Mouse (Mus musculus): Measurements from ENCODE around the gene Chm.
"Not testable (repeated sequence)": the region's sequence is repeated elsewhere in the genome, so short reads cannot be mapped to it uniquely, and the experiment has no call there.

Chm gene

DNA sequence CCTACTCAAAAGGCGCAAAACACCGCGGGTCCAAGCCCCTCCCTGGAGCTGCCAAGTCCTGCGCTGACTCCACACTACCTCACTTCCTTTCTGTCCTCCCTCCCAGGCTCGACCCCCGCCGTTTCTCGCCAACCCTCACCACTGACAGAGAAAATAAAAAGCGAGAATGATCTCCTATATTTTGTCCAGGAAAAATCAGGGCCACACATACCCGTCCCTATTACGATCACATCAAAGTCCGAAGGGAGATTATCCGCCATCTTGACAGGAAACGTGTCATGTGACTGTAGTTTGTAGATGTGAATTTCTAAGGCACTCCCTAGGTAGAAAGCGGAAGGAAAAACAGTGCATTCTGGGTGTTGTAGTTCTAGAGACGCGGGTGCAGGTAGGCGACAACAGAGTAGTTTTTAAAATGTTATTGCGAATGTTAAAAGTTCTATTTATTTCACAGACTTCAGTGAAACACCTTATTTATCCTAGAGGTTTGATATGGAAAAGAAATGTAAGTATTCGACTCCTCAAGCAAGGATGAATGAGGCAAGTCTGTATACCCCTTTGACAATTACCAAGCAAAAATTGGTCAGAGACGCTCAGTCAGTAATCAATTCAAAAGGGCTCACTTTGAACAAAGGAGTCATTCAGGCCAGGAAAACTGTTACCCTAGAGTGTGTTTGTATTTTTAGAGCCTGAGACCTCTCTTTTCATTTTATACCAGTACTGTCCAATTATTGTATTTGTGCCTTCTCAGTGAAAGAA, at the start of gene Chm:
Chm (minus strand) TSS at position 288 of the 756 bp plus-strand sequence.
- DNase-seq (ENCODE audit: extremely low read depth, low read depth): peak; percentile 85

- DNase-seq (ENCODE audit: extremely low read depth, low read depth): no peak
Observed at GRCm38 (mm10) chrX:113193901-113194300, 8.6 kb upstream of the Chm start.

GRCm38 (mm10) chrX:113184569-113185229, 618 bp downstream of the Chm start:
- no peak for DNase-seq (ENCODE audit: extremely low read depth, low read depth)

GRCm38 (mm10) chrX:113180856-113181255, 4.5 kb downstream of the Chm start:
- not testable (repeated sequence) for DNase-seq (ENCODE audit: extremely low read depth, low read depth)

- no peak for DNase-seq (ENCODE audit: extremely low read depth, low read depth)
Observed at GRCm38 (mm10) chrX:113172766-113173165, 12.6 kb downstream of the Chm start.

- peak; percentile 66 for DNase-seq (ENCODE audit: extremely low read depth, low read depth)
Observed at GRCm38 (mm10) chrX:113172271-113172670, 13.0 kb downstream of the Chm start.

GRCm38 (mm10) chrX:113160268-113160860, 25.0 kb downstream of the Chm start:
- DNase-seq (ENCODE audit: extremely low read depth, low read depth): no peak

GRCm38 (mm10) chrX:113084171-113084570, 101.1 kb downstream of the Chm start:
- DNase-seq (ENCODE audit: extremely low read depth, low read depth): no peak

- DNase-seq (ENCODE audit: extremely low read depth, low read depth): no peak
Observed at GRCm38 (mm10) chrX:113076053-113076452, 109.3 kb downstream of the Chm start.

- no peak for DNase-seq (ENCODE audit: extremely low read depth, low read depth)
Observed at GRCm38 (mm10) chrX:113074823-113075222, 110.5 kb downstream of the Chm start.

GRCm38 (mm10) chrX:113003621-113004020, 181.7 kb downstream of the Chm start:
- no peak for DNase-seq (ENCODE audit: extremely low read depth, low read depth)

DNA sequence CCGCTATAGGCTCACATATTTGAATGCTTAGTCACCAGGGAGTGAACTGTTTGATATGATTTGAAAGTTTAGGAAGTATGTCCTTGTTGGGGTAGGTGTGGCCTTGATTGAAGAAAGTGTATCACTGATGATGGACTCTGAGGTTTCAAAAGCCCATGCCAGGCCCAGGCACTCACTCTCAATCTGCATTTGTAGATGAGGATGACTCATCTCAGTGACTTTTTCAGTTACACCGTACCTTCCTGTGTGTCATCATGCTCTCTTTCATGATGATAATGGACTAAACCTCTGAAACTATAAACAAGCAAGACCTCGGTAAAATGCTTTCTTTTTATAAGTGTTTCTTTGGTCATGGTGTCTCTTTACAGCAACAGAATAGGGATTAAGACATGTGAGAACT, 183.1 kb downstream of the Chm start:
- no peak for DNase-seq (ENCODE audit: extremely low read depth, low read depth)

Measured in MEL-GATA-1-ER (cell line).